Mouse (Mus musculus): Measurements from ENCODE around the gene Pip5k1b. TPM values are rescaled to one million over a fixed set of nuclear protein-coding genes. Genes with fewer than 3 reads are reported as not detected.

The Pip5k1b gene
- 12.3 TPM in 2 replicates for polyA plus RNA-seq (2014; fragmentation: Nextera tagmentation; extraction: Ambion mirVana)

DNA sequence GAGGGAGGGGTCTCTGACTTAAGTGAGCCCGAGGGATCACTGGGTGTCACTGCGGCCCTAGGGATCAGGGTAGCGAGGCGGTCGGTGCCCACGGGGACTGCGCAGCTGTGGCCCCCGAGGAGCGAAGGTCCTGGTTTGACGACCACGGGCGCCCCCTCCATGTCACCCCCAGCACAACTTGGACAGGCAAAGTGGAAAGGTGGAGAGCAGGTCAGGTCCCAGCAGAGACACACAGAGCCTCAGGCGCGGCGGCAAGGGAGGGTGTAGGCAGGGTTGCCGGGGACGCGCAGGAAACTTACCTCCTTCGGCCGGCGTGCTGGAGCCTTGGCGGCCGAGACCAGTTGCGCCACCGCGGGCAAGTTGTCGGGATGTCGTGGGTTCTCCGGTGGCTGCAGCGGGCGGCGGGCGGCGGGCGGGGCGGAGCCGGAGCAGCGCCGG lies at the start of gene Pip5k1b:
Pip5k1b (minus strand) TSS at position 407 of the 438 bp plus-strand sequence.
- peak within 1 kb of the TSS; percentile 73 for H3K9ac ChIP-seq (ENCODE audit: low read depth, low read length)
- peak within 1 kb of the TSS; percentile 80 for H3K27ac ChIP-seq (ENCODE audit: low read depth, low read length)
- H3K36me3 ChIP-seq (ENCODE audit: control insufficient read depth, insufficient read depth, low read length) = no peaks in the 10 kb centered on the region
- H3K4me3 ChIP-seq (ENCODE audit: low read depth, low read length) = peak within 1 kb of the TSS; percentile 70
- no peaks in the 10 kb centered on the region for H3K27me3 ChIP-seq (ENCODE audit: control insufficient read depth, insufficient read depth, low read length)
- WGBS (ENCODE audit: insufficient replicate concordance) = under 1% methylated on average over 30 of the region's 39 CpGs
- peak; percentile 53 for ATAC-seq (replicated peaks; ENCODE audit: insufficient number of reproducible peaks, low FRiP score, low TSS enrichment)
- peak within 1 kb of the TSS; percentile 88 for H3K4me2 ChIP-seq
- peaks cover 17% of the 10 kb centered on the region for H3K4me1 ChIP-seq (ENCODE audit: control insufficient read depth, insufficient read depth, low read length)
- no peaks in the 10 kb centered on the region; the same call in 1 of the 2 replicates for H3K9me3 ChIP-seq (replicated peaks; ENCODE audit: control insufficient read depth, low read length)

DNA sequence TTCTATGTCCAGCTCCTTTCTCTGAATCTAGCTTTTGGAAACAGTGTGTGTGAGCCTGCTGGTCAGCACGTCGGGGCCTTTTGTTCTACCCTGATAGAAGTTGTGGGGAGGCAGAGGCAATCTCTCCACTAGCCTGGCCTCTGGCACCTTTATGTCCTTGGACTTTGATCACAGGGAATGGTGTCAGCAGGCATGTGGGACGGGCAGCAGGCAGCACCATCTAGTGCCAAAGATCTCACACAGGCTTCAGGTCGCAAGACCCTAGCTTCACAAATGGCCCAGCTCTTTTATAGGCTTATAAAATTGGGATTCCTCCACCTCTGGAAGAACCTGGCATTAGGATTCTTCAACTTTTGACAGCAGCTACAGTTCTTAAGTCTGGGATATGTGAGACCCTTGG lies 48.4 kb upstream of the Pip5k1b start:
- Histone ChIP-seq H3K27ac (ENCODE audit: low read depth, low read length) (no peak overlapping the region), H3K4me1 (ENCODE audit: control insufficient read depth, insufficient read depth, low read length) (no peaks in the 10 kb centered on the region), H3K4me3 (ENCODE audit: low read depth, low read length) (no peak overlapping the region), H3K36me3 (ENCODE audit: control insufficient read depth, insufficient read depth, low read length) (no peaks in the 10 kb centered on the region), H3K9ac (ENCODE audit: low read depth, low read length) (no peak overlapping the region), H3K4me2 (no peak overlapping the region), H3K9me3 (replicated peaks; ENCODE audit: control insufficient read depth, low read length) (0 out of 2 replicates have a peak, but pooled peaks cover 2% of the 10 kb centered on the region), H3K27me3 (ENCODE audit: control insufficient read depth, insufficient read depth, low read length) (no peaks in the 10 kb centered on the region)
- 71% methylated on average over 4 of the region's 4 CpGs for WGBS (ENCODE audit: insufficient replicate concordance)
- no peak for ATAC-seq (replicated peaks; ENCODE audit: insufficient number of reproducible peaks, low FRiP score, low TSS enrichment)

DNA sequence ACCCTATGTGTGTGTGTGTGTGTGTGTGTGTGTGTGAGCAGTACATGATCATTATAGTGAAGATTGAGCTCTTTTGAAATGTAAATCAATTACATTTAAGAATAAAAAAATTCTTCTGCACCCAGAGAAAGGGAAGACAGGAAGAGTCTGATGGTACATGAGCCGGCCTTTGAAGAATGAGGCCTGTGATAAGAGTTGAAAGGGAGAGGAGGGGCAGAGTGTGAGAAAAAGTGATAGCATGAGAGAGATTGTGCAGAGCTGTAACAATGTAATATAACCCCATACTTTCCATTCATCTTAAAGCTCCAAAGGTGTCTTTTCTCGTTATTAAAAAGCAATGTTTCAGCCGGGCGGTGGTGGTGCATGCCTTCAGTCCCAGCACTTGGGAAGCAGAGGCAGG lies 47.8 kb upstream of the Pip5k1b start:
- Histone ChIP-seq H3K27me3 (ENCODE audit: control insufficient read depth, insufficient read depth, low read length) (no peaks in the 10 kb centered on the region), H3K27ac (ENCODE audit: low read depth, low read length) (no peak overlapping the region), H3K36me3 (ENCODE audit: control insufficient read depth, insufficient read depth, low read length) (no peaks in the 10 kb centered on the region), H3K4me1 (ENCODE audit: control insufficient read depth, insufficient read depth, low read length) (no peaks in the 10 kb centered on the region), H3K9me3 (replicated peaks; ENCODE audit: control insufficient read depth, low read length) (0 out of 2 replicates have a peak, but pooled peaks cover 2% of the 10 kb centered on the region), H3K4me3 (ENCODE audit: low read depth, low read length) (no peak overlapping the region), H3K4me2 (no peak overlapping the region), H3K9ac (ENCODE audit: low read depth, low read length) (no peak overlapping the region)
- 66% methylated on average over 4 of the region's 4 CpGs for WGBS (ENCODE audit: insufficient replicate concordance)
- no peak for ATAC-seq (replicated peaks; ENCODE audit: insufficient number of reproducible peaks, low FRiP score, low TSS enrichment)

DNA sequence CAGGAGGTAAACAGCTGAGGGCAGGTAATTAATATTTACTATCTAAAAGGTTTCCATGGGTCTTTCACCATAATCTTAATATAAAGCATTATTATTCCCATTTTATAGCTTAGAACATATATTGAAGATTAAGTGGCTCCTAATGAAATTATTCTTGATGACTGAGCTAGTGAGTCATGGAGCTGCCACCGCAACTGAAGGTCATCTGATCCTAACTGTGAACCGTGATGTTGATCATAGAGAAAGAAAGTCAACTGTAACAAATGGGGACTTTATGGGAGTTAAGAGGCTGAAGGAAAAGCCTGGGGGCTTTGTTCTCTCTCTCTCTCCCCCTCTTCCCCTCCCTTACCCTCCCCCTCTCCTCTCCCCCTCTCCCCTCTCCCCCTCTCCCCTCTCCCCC lies 31.1 kb upstream of the Pip5k1b start:
- no peaks in the 10 kb centered on the region for H3K9me3 ChIP-seq (replicated peaks; ENCODE audit: control insufficient read depth, low read length)
- 63% methylated on average over 2 of the region's 2 CpGs for WGBS (ENCODE audit: insufficient replicate concordance)
- no peak overlapping the region for H3K27ac ChIP-seq (ENCODE audit: low read depth, low read length)
- H3K36me3 ChIP-seq (ENCODE audit: control insufficient read depth, insufficient read depth, low read length) = no peaks in the 10 kb centered on the region
- no peak overlapping the region for H3K9ac ChIP-seq (ENCODE audit: low read depth, low read length)
- no peak overlapping the region for H3K4me2 ChIP-seq
- H3K4me1 ChIP-seq (ENCODE audit: control insufficient read depth, insufficient read depth, low read length) = no peaks in the 10 kb centered on the region
- no peak for ATAC-seq (replicated peaks; ENCODE audit: insufficient number of reproducible peaks, low FRiP score, low TSS enrichment)
- no peaks in the 10 kb centered on the region for H3K27me3 ChIP-seq (ENCODE audit: control insufficient read depth, insufficient read depth, low read length)
- H3K4me3 ChIP-seq (ENCODE audit: low read depth, low read length) = no peak overlapping the region

DNA sequence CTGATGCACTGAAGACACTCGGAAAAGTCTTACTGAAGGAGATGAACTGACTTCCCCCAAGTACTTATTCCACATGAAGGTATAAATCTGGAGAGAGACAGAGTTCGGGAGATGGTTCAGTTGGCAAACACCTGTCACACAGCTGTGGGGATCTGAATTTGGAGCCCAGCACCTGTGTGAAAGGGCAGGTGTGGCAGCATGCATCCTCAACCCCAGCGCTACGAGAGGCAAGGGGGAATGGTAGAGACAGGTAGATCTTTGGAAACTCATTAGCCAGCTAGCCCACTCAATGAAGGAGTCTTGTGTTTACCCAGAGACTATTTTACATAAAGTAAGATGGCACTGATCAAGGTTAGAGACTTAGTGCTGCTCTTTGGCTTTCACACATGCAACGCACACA lies 29.5 kb upstream of the Pip5k1b start:
- no peaks in the 10 kb centered on the region for H3K36me3 ChIP-seq (ENCODE audit: control insufficient read depth, insufficient read depth, low read length)
- no peak overlapping the region for H3K9ac ChIP-seq (ENCODE audit: low read depth, low read length)
- H3K4me3 ChIP-seq (ENCODE audit: low read depth, low read length) = no peak overlapping the region
- no peak overlapping the region for H3K27ac ChIP-seq (ENCODE audit: low read depth, low read length)
- no peaks in the 10 kb centered on the region for H3K27me3 ChIP-seq (ENCODE audit: control insufficient read depth, insufficient read depth, low read length)
- 87% methylated on average over 5 of the region's 5 CpGs for WGBS (ENCODE audit: insufficient replicate concordance)
- no peaks in the 10 kb centered on the region for H3K4me1 ChIP-seq (ENCODE audit: control insufficient read depth, insufficient read depth, low read length)
- ATAC-seq (replicated peaks; ENCODE audit: insufficient number of reproducible peaks, low FRiP score, low TSS enrichment) = no peak
- no peak overlapping the region for H3K4me2 ChIP-seq
- no peaks in the 10 kb centered on the region for H3K9me3 ChIP-seq (replicated peaks; ENCODE audit: control insufficient read depth, low read length)

DNA sequence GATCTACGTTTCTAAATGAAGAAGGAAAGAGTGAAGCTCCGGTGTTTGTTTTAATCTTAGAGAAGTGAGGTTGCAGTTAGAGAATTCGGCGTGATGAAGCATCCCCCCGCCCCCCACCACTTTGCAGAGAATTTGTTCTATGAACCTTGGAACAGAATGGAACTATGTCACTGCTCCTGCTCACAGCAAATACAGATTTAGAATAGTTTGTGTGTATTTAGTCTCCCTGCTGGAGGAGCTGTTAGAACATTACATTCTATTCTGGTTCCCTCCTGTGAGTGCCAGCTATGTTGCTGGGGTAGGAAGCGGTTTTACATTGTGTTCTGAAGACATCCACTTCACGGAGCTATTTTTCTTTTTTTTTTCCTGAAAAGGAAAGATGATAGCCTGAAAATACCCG lies 28.3 kb upstream of the Pip5k1b start:
- ATAC-seq (replicated peaks; ENCODE audit: insufficient number of reproducible peaks, low FRiP score, low TSS enrichment) = no peak
- WGBS (ENCODE audit: insufficient replicate concordance) = 73% methylated on average over 8 of the region's 8 CpGs

DNA sequence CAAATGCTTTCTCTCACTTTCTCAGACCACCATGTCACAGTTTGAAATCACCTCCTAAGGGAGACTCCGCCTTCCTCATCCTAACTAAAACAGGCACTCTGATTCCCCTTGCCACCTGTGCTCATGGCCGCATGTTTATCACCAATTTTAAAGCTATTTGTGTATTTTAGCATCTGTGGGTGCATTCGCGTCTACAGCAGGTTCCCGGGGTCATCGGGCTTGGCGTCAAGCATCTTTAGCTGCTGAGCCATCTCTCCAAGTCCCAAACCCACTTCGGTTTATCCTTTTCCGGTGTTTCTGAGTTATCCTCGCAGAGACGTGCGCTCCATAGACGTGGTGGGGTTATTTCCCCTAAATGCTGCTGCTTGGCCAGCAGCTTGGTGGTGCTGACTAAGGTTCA lies 20.5 kb upstream of the Pip5k1b start:
- H3K4me3 ChIP-seq (ENCODE audit: low read depth, low read length) = no peak overlapping the region
- no peak overlapping the region for H3K27ac ChIP-seq (ENCODE audit: low read depth, low read length)
- no peak for ATAC-seq (replicated peaks; ENCODE audit: insufficient number of reproducible peaks, low FRiP score, low TSS enrichment)
- H3K27me3 ChIP-seq (ENCODE audit: control insufficient read depth, insufficient read depth, low read length) = no peaks in the 10 kb centered on the region
- no peak overlapping the region for H3K4me2 ChIP-seq
- H3K9me3 ChIP-seq (replicated peaks; ENCODE audit: control insufficient read depth, low read length) = no peaks in the 10 kb centered on the region
- H3K36me3 ChIP-seq (ENCODE audit: control insufficient read depth, insufficient read depth, low read length) = no peaks in the 10 kb centered on the region
- no peak overlapping the region for H3K9ac ChIP-seq (ENCODE audit: low read depth, low read length)
- 90% methylated on average over 13 of the region's 13 CpGs for WGBS (ENCODE audit: insufficient replicate concordance)
- H3K4me1 ChIP-seq (ENCODE audit: control insufficient read depth, insufficient read depth, low read length) = 0 out of 2 replicates have a peak, but pooled peaks cover 3% of the 10 kb centered on the region

More for the DNA sequence above, 28.3 kb upstream of the Pip5k1b start:
- Histone ChIP-seq H3K4me1 (ENCODE audit: control insufficient read depth, insufficient read depth, low read length) (no peaks in the 10 kb centered on the region), H3K36me3 (ENCODE audit: control insufficient read depth, insufficient read depth, low read length) (no peaks in the 10 kb centered on the region), H3K4me2 (no peak overlapping the region), H3K9me3 (replicated peaks; ENCODE audit: control insufficient read depth, low read length) (no peaks in the 10 kb centered on the region), H3K4me3 (ENCODE audit: low read depth, low read length) (no peak overlapping the region), H3K27me3 (ENCODE audit: control insufficient read depth, insufficient read depth, low read length) (no peaks in the 10 kb centered on the region), H3K9ac (ENCODE audit: low read depth, low read length) (no peak overlapping the region), H3K27ac (ENCODE audit: low read depth, low read length) (no peak overlapping the region)

DNA sequence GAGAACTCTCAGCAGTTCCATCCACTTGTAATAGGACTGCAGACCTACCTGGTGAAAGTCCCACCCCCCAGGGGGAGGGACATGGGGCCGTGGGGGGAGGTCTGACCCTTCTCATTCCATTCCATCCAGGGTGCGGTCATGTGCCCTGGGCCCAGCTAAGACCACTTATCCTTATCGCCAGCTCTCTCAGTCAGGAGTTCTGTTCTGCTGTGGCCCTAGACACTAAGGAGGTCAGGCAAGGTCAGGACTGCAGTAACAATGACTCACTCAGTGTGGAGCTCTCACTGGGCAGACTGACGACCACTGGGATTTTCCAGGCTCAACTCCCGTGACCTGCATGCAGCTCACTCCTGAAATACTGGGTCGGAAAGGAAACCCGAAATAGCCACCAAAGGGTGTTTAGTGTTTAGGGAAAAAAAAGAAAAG lies 16.1 kb upstream of the Pip5k1b start:
- H3K4me1 ChIP-seq (ENCODE audit: control insufficient read depth, insufficient read depth, low read length) = 0 out of 2 replicates have a peak, but pooled peaks cover 3% of the 10 kb centered on the region
- H3K4me2 ChIP-seq = no peak overlapping the region
- 21% methylated on average over 7 of the region's 7 CpGs for WGBS (ENCODE audit: insufficient replicate concordance)
- H3K9me3 ChIP-seq (replicated peaks; ENCODE audit: control insufficient read depth, low read length) = no peaks in the 10 kb centered on the region
- H3K27ac ChIP-seq (ENCODE audit: low read depth, low read length) = peak overlapping the region; percentile 62; the same call in 1 of the 2 replicates
- no peaks in the 10 kb centered on the region for H3K36me3 ChIP-seq (ENCODE audit: control insufficient read depth, insufficient read depth, low read length)
- no peaks in the 10 kb centered on the region for H3K27me3 ChIP-seq (ENCODE audit: control insufficient read depth, insufficient read depth, low read length)
- no peak overlapping the region for H3K9ac ChIP-seq (ENCODE audit: low read depth, low read length)
- ATAC-seq (replicated peaks; ENCODE audit: insufficient number of reproducible peaks, low FRiP score, low TSS enrichment) = peak; percentile 75
- H3K4me3 ChIP-seq (ENCODE audit: low read depth, low read length) = no peak overlapping the region

DNA sequence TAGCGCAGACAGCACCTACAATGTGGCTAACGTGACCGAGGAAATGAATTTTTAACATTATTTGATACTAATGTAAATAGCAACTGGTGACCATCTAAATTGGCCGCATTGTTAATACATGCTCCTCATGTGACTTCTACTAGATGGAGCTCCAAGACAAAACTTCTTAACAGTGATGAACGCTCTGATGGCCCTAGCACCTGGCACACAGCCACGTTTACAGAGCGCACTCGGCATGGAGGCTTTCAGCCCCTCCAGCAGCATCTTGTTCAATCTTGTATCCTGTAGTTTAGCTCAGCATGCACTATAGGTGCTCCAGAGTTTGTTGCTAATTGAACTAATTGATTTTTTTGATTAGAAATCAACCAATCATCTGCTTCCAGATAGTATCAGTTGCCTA lies 15.3 kb upstream of the Pip5k1b start:
- Histone ChIP-seq H3K4me1 (ENCODE audit: control insufficient read depth, insufficient read depth, low read length) (0 out of 2 replicates have a peak, but pooled peaks cover 3% of the 10 kb centered on the region), H3K4me3 (ENCODE audit: low read depth, low read length) (no peak overlapping the region), H3K9me3 (replicated peaks; ENCODE audit: control insufficient read depth, low read length) (no peaks in the 10 kb centered on the region), H3K36me3 (ENCODE audit: control insufficient read depth, insufficient read depth, low read length) (no peaks in the 10 kb centered on the region), H3K4me2 (no peak overlapping the region), H3K27ac (ENCODE audit: low read depth, low read length) (no peak overlapping the region), H3K27me3 (ENCODE audit: control insufficient read depth, insufficient read depth, low read length) (no peaks in the 10 kb centered on the region), H3K9ac (ENCODE audit: low read depth, low read length) (no peak overlapping the region)
- ATAC-seq (replicated peaks; ENCODE audit: insufficient number of reproducible peaks, low FRiP score, low TSS enrichment) = no peak
- 86% methylated on average over 8 of the region's 8 CpGs for WGBS (ENCODE audit: insufficient replicate concordance)

Measured in heart, embryonic 11.5 days (tissue).